Mouse (Mus musculus) G1E (cell line): ENCODE results near the gene Slco6c1.

Source experiments
- CTCF ChIP-seq: IDR thresholded peaks from 2 replicates; pipeline ENCODE4 v1.5.1; 2012; ENCODE audit warnings: low read depth, low read length, inconsistent platforms, mixed read lengths
- TAL1 ChIP-seq: conservative IDR thresholded peaks from 2 replicates; pipeline ENCODE4 v1.6.1; 2012; ENCODE audit warnings: low read depth, low read length, inconsistent platforms, mixed read lengths

DNA sequence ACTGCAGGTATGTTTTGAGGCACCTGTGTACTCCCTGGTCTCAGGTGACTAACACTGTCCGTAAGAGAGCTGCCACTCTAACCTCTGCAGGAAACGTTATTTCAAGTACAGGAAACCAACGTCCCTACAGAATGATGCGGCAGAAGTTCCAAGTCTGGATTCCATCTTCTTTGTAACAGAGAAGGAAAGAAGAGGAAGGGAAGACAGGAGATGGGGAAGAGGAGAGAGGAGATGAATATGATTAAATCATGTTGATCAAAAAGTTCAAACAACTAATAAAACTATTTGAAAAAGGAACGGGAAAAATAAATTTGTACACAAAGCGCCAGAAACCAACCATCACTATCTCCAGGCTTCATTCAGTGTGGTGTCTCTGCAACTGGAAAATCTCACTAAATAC is at the start of gene Slco6c1:
- no peak for TF ChIP-seq CTCF
- no peak for TF ChIP-seq TAL1
